Mouse (Mus musculus) MEL (cell line): ENCODE data around the gene Inpp5a. TPM values are rescaled to one million over a fixed set of nuclear protein-coding genes. Genes with fewer than 3 reads are reported as not detected.
A peak's percentile ranks its signal among the peaks of the same experiment; 100 is the strongest.

Experiments used
- DNase-seq: peaks from one replicate; pipeline ENCODE4 v3.0.0; 2011; ENCODE audit warnings: low read depth, low spot score
- H3K27ac ChIP-seq: 2 replicates; pipeline ENCODE4 v1.5.1; 2012; ENCODE audit warnings: low read depth, mild to moderate bottlenecking, control low read depth, low read length, moderate library complexity; ENCODE audit not compliant: control insufficient read depth
- H3K27me3 ChIP-seq, 2 experiments: fragments of 150-350 bp in 1 of 2; sonication (generic) in 1 of 2; 2 replicates each; pipeline ENCODE4 v1.6.1; 2012; ENCODE audit warnings: low read length in 2 of 2, mild to moderate bottlenecking in 2 of 2, improper control_type of control experiment in 1 of 2, moderate library complexity in 1 of 2; ENCODE audit not compliant: insufficient read depth in 2 of 2, control insufficient read depth in 1 of 2
- H3K36me3 ChIP-seq, 2 experiments: 2 replicates each; pipeline ENCODE4 v1.6.1; 2012 to 2014; ENCODE audit warnings: low read length in 2 of 2, improper control_type of control experiment in 1 of 2, inconsistent platforms in 1 of 2, mild to moderate bottlenecking in 1 of 2; ENCODE audit not compliant: insufficient read depth in 2 of 2, control insufficient read depth in 1 of 2
- H3K4me1 ChIP-seq, 2 experiments: fragments of 150-350 bp in 1 of 2; sonication (generic) in 1 of 2; 2 replicates each; pipeline ENCODE4 v1.6.1; 2012; ENCODE audit warnings: low read length in 2 of 2, improper control_type of control experiment in 1 of 2, mild to moderate bottlenecking in 1 of 2; ENCODE audit not compliant: insufficient read depth in 2 of 2, control insufficient read depth in 1 of 2
- H3K4me3 ChIP-seq, 2 experiments: fragments of 150-350 bp in 1 of 2; sonication (generic) in 1 of 2; 2 replicates each; pipeline ENCODE4 v1.5.1; 2012; ENCODE audit warnings: low read depth in 2 of 2, low read length in 2 of 2, mild to moderate bottlenecking in 2 of 2, moderate library complexity in 2 of 2, control low read depth in 1 of 2, improper control_type of control experiment in 1 of 2; ENCODE audit not compliant: control insufficient read depth in 1 of 2, insufficient read depth in 1 of 2
- H3K79me2 ChIP-seq: 2 replicates; pipeline ENCODE4 v1.6.1; 2012; ENCODE audit warnings: mild to moderate bottlenecking, low read length, moderate library complexity; ENCODE audit not compliant: control insufficient read depth, poor library complexity, insufficient read depth
- H3K9ac ChIP-seq: 2 replicates; pipeline ENCODE4 v1.6.1; 2012; ENCODE audit warnings: low read depth, mild to moderate bottlenecking, control low read depth, low read length, moderate library complexity; ENCODE audit not compliant: control insufficient read depth, poor library complexity, severe bottlenecking
- H3K9me3 ChIP-seq: fragments of 150-350 bp; sonication (generic); replicated peaks from 2 replicates; pipeline ENCODE4 v1.6.1; 2012; ENCODE audit warnings: mild to moderate bottlenecking, low read length, improper control_type of control experiment, moderate library complexity; ENCODE audit not compliant: insufficient read depth
- BHLHE40 ChIP-seq: IDR thresholded peaks from 2 replicates; pipeline ENCODE4 v1.6.1; 2012; ENCODE audit warnings: low read depth, mild to moderate bottlenecking, inconsistent platforms, low read length, improper control_type of control experiment, borderline replicate concordance
- E2F4 ChIP-seq: IDR thresholded peaks from 2 replicates; pipeline ENCODE4 v1.6.1; 2011; ENCODE audit warnings: low read depth, low read length, improper control_type of control experiment, borderline replicate concordance
- ETS1 ChIP-seq: IDR thresholded peaks from 2 replicates; pipeline ENCODE4 v1.6.1; 2012; ENCODE audit warnings: low read depth, mild to moderate bottlenecking, inconsistent platforms, low read length, improper control_type of control experiment, moderate library complexity
- MEF2A ChIP-seq: IDR thresholded peaks from 2 replicates; pipeline ENCODE4 v1.6.1; 2014; ENCODE audit warnings: low read depth, mild to moderate bottlenecking, inconsistent platforms, low read length, improper control_type of control experiment; ENCODE audit not compliant: poor library complexity, insufficient replicate concordance, severe bottlenecking; ENCODE audit errors: extremely low read depth
- POLR2A ChIP-seq, 2 experiments: IDR thresholded peaks; 2 replicates each; pipeline ENCODE4 v1.6.1; 2011 to 2012; ENCODE audit warnings: low read length in 2 of 2, mild to moderate bottlenecking in 2 of 2, control low read depth in 1 of 2, improper control_type of control experiment in 1 of 2, low read depth in 1 of 2, moderate library complexity in 1 of 2; ENCODE audit not compliant: control insufficient read depth in 1 of 2, insufficient read depth in 1 of 2, poor library complexity in 1 of 2
- SIN3A ChIP-seq: IDR thresholded peaks from 2 replicates; pipeline ENCODE4 v1.6.1; 2012; ENCODE audit warnings: low read length, improper control_type of control experiment, inconsistent platforms
- TCF12 ChIP-seq: IDR thresholded peaks from 2 replicates; pipeline ENCODE4 v1.6.1; 2014; ENCODE audit warnings: low read depth, mild to moderate bottlenecking, inconsistent platforms, low read length, improper control_type of control experiment, moderate library complexity
- USF2 ChIP-seq, 2 experiments: IDR thresholded peaks; 2 replicates each; pipeline ENCODE4 v1.6.1; 2011 to 2012; ENCODE audit warnings: improper control_type of control experiment in 2 of 2, low read length in 2 of 2, borderline replicate concordance in 1 of 2, inconsistent platforms in 1 of 2, low read depth in 1 of 2, mild to moderate bottlenecking in 1 of 2; ENCODE audit not compliant: insufficient read depth in 1 of 2
- ZC3H11A ChIP-seq: IDR thresholded peaks from 2 replicates; pipeline ENCODE4 v1.6.1; 2012; ENCODE audit warnings: low read depth, mild to moderate bottlenecking, inconsistent platforms, low read length, improper control_type of control experiment
- ZKSCAN1 ChIP-seq: IDR thresholded peaks from 2 replicates; pipeline ENCODE4 v1.6.1; 2012; ENCODE audit warnings: low read depth, mild to moderate bottlenecking, inconsistent platforms, low read length, improper control_type of control experiment, moderate library complexity
- polyA plus RNA-seq, 2 experiments: library from polyadenylated mRNA; stranded (reverse) in 1 of 2; unstranded in 1 of 2; fragments of >175 nt in 1 of 2; fragments of >200 nt in 1 of 2; gene quantifications; 2 replicates each; pipeline versions ENCODE4 v1.2.1 to v1.2.4; 2012; ENCODE audit warnings: low replicate concordance in 2 of 2, low read depth in 1 of 2; ENCODE audit not compliant: insufficient read length in 2 of 2, insufficient read depth in 1 of 2, missing spikeins in 1 of 2
- total RNA-seq: library from RNA; depleted of rRNA; stranded (reverse); fragments of 300-350 nt; gene quantifications from 2 replicates; pipeline ENCODE4 v1.2.3, GENCODE M21; 2012

Inpp5a gene
- total and polyA plus RNA-seq, 3 experiments, result 5.7 to 14.4 TPM; not detected in 1

DNA sequence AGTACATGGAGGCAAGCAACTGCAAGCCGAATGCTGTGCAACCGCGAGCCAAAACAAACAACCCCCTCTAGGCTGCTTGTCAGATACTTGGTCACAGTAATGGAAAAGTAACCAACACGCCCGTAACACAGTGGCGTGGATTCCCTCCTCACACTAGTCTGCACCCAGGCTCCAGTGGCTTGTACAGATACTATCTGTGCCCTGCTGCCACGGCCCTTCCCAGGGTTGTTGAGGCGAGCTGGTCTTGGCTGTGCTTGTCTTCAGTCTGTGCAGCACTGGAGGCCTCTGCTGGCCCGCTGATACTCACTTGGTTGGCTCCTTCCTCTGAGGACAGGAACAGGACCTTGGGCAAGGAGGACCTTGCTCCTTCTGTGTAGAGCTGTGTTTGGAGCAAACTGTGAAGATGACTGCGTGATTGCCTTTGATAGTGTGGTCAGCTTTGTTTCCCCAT is 52.9 kb downstream of the Inpp5a start:
- Histone ChIP-seq H3K9ac (no peak overlapping the region), H3K36me3 (peaks cover 0 to 5% of the 10 kb centered on the region in 2 experiments; a peak in 1 of 4 replicates)
- TF ChIP-seq BHLHE40, result no peak
- TF ChIP-seq, all 39 proteins: peak for 0
- Histone ChIP-seq H3K9me3 (no peaks in the 10 kb centered on the region), H3K4me3 (no peak overlapping the region), H3K27me3 (no peaks in the 10 kb centered on the region), H3K27ac (no peak overlapping the region), H3K79me2 (no peaks in the 10 kb centered on the region), H3K4me1 (peaks cover 3 to 13% of the 10 kb centered on the region in 2 experiments; a peak in 2 of 4 replicates)
- DNase-seq, result peak; percentile 9

DNA sequence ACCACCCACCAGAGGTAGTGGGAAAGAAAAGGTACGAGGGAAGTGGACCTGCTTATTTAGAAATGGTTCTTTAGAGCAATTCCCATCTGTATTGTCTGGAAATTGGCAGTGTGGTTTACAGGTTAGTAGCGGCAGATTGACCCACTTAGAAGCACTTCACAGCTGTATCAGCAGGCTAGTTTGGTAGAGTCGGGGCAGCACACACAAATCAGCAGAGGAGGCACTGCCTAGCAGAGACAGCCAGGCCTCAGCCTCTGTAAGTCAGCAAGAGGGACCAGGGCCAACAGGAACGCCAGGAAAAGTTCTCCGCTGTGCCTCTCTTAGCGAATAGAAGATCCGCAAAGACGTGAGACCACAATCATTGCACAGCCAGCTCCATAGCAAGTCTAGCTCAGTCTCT is 56.7 kb downstream of the Inpp5a start:
- no peak for DNase-seq
- peaks cover 0 to 2% of the 10 kb centered on the region in 2 experiments; a peak in 1 of 4 replicates for H3K36me3 ChIP-seq
- TF ChIP-seq BHLHE40, result no peak
- TF ChIP-seq ETS1, result no peak

DNA sequence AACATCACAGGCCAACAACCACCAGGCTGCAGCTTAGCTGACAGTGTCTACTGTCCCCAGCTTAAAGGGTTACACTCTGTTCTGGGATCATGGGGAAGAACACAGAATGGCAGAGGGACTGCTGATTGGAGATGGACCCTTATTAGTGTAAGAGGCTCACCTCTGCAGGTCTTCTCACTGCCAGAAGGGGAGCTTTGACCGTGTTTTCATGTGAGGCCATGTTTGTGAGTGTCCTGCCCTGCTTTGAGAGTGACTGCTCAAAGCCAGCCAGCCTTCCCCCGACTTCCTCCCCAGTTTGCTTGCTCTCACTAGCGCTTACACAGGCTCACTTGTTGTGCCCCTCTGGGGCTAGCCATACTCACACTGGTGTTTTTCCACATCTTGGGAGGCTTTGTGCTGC is 58.5 kb downstream of the Inpp5a start:
- Histone ChIP-seq H3K27me3 (no peaks in the 10 kb centered on the region), H3K9me3 (no peaks in the 10 kb centered on the region), H3K27ac (no peak overlapping the region), H3K4me3 (no peak overlapping the region), H3K36me3 (no peaks in the 10 kb centered on the region), H3K79me2 (no peaks in the 10 kb centered on the region), H3K9ac (no peak overlapping the region), H3K4me1 (no peaks in the 10 kb centered on the region)
- TF ChIP-seq SIN3A (no peak), E2F4 (no peak), USF2 (IDR thresholded peaks at IDR 0.05; ENCODE audit: borderline replicate concordance in 1 of 2, insufficient read depth in 1 of 2, low read depth in 1 of 2, low read length in 2 of 2) (no peak), ZKSCAN1 (no peak), MEF2A (no peak), ZC3H11A (no peak), POLR2A (IDR thresholded peaks at IDR 0.05; ENCODE audit: control insufficient read depth in 1 of 2, insufficient read depth in 1 of 2, low read depth in 1 of 2, low read length in 2 of 2, poor library complexity in 1 of 2) (no peak), TCF12 (no peak)
- DNase-seq, result no peak

More for the DNA sequence above, 56.7 kb downstream of the Inpp5a start:
- Histone ChIP-seq H3K79me2 (no peaks in the 10 kb centered on the region), H3K27ac (no peak overlapping the region), H3K4me3 (no peak overlapping the region), H3K9me3 (no peaks in the 10 kb centered on the region), H3K9ac (no peak overlapping the region), H3K4me1 (peaks cover 2 to 9% of the 10 kb centered on the region in 2 experiments; a peak in 2 of 4 replicates), H3K27me3 (no peaks in the 10 kb centered on the region)
